Mouse (Mus musculus) lung, postnatal 36 days (tissue): Measurements from ENCODE around the gene Thap12.

ENCODE experiments used
- DNase-seq: peaks from one replicate; pipeline ENCODE4 v3.0.0; 2022; ENCODE audit warnings: mixed read lengths

Thap12 gene

GRCm38 (mm10) chr7:98767261-98767660 lies 64.4 kb downstream of the Thap12 start:
- no peak for DNase-seq
